Mouse (Mus musculus) forebrain, embryonic 13.5 days (tissue): ENCODE results near the gene Ift140. TPM values are rescaled to one million over a fixed set of nuclear protein-coding genes. Genes with fewer than 3 reads are reported as not detected.
"Not testable (repeated sequence)": the region's sequence is repeated elsewhere in the genome, so short reads cannot be mapped to it uniquely, and the experiment has no call there.

Experiments used
- ATAC-seq: fragments of 200-750 bp; cut with Nextera tagmentation; 2 replicates; pipeline ENCODE4 v1.8.0; 2017
- H3K27ac ChIP-seq: fragments of 300-500 bp; sonication (generic); 2 replicates; pipeline ENCODE4 v1.5.1; 2015; ENCODE audit warnings: inconsistent platforms, mild to moderate bottlenecking, moderate library complexity
- H3K27me3 ChIP-seq: fragments of 300-500 bp; sonication (generic); 2 replicates; pipeline ENCODE4 v1.6.1; 2015; ENCODE audit warnings: mild to moderate bottlenecking, inconsistent platforms
- H3K36me3 ChIP-seq: fragments of 300-500 bp; sonication (generic); 2 replicates; pipeline ENCODE4 v1.6.1; 2015; ENCODE audit warnings: mild to moderate bottlenecking, inconsistent platforms; ENCODE audit not compliant: poor library complexity, severe bottlenecking
- H3K4me1 ChIP-seq: fragments of 300-500 bp; sonication (generic); 2 replicates; pipeline ENCODE4 v1.6.1; 2015; ENCODE audit warnings: inconsistent platforms
- H3K4me2 ChIP-seq: fragments of 300-500 bp; sonication (generic); 2 replicates; pipeline ENCODE4 v1.6.1; 2015; ENCODE audit warnings: inconsistent platforms, mild to moderate bottlenecking, moderate library complexity
- H3K4me3 ChIP-seq: fragments of 300-500 bp; sonication (generic); 2 replicates; pipeline ENCODE4 v1.5.1; 2015; ENCODE audit warnings: mild to moderate bottlenecking, inconsistent platforms
- H3K9ac ChIP-seq: fragments of 300-500 bp; sonication (generic); 2 replicates; pipeline ENCODE4 v1.6.1; 2015; ENCODE audit warnings: mild to moderate bottlenecking, inconsistent platforms
- H3K9me3 ChIP-seq: fragments of 300-500 bp; sonication (generic); replicated peaks from 2 replicates; pipeline ENCODE4 v1.6.1; 2016; ENCODE audit warnings: inconsistent platforms
- WGBS: fragments of 180-500 bp; shearing (Covaris S2); methylation state at CpG from one replicate; pipeline ENCODE4 v1.1.7; 2015; 5-methylcytosine and 5-hydroxymethylcytosine counted together
- polyA plus RNA-seq: library from polyadenylated mRNA; unstranded; fragments of >200 nt; fragmentation: Nextera tagmentation; extraction: Ambion mirVana; gene quantifications from 2 replicates; pipeline ENCODE4 v1.2.1, GENCODE M21; 2015

The Ift140 gene
- polyA plus RNA-seq, 1 experiment from 2014 or later = 18.6 TPM

DNA sequence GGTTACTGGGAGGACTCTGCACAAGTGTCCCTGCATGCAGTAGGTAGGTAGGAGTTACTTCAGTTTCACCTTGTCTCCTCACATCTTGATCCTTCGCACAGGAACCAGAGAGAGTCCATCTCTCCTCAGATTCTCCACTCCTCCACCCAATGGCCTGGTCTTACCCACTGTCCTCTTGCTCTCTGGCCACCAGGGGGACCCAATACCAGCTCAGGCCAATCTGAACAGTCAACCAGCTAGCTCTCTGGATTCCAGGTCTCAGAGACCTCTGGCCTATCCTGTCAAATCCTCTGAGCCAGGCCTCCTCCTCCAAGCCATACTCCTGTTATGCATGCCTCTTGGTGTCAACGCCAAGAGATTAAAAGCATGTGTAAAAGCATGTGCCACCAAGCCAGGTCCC lies 93.7 kb downstream of the Ift140 start:
- peaks cover 88% of the 10 kb centered on the region for H3K36me3 ChIP-seq
- H3K9me3 ChIP-seq = no peaks in the 10 kb centered on the region
- no peaks in the 10 kb centered on the region for H3K27me3 ChIP-seq
- no peak overlapping the region for H3K9ac ChIP-seq
- ATAC-seq = no peak
- no peak overlapping the region for H3K27ac ChIP-seq
- peaks cover 6% of the 10 kb centered on the region for H3K4me1 ChIP-seq
- H3K4me3 ChIP-seq = no peak overlapping the region
- H3K4me2 ChIP-seq = no peak overlapping the region
- WGBS = 77% methylated on average over 2 of the region's 2 CpGs

DNA sequence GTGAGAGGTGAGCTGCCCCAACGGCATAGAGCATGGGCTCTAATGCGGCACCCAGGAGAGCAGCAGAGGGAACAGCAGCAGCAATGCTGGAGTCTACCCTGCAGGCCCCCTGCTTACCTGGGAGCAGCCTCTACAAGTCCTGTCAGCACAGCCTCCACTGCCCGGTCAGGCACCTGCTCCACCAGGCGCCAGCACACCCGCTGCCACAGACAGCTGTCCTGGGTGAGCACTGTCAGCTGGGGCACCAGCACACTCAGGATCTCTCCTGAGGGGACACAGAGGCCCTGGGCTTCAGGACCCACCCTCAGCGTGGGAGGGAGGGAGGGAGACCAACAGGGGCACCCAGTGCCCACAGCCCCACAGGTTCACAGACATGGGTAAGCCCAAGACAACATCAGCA lies 94.7 kb downstream of the Ift140 start:
- no peaks in the 10 kb centered on the region for H3K9me3 ChIP-seq
- H3K36me3 ChIP-seq = peaks cover 78% of the 10 kb centered on the region
- no peak overlapping the region for H3K4me3 ChIP-seq
- 98% methylated on average over 6 of the region's 6 CpGs for WGBS
- ATAC-seq = no peak
- no peak overlapping the region for H3K4me2 ChIP-seq
- no peak overlapping the region for H3K27ac ChIP-seq
- H3K9ac ChIP-seq = no peak overlapping the region
- H3K27me3 ChIP-seq = no peaks in the 10 kb centered on the region
- H3K4me1 ChIP-seq = peaks cover 13% of the 10 kb centered on the region

GRCm38 (mm10) chr17:25111220-25111619 lies 95.3 kb downstream of the Ift140 start:
- H3K4me2 ChIP-seq = no peak overlapping the region
- peaks cover 16% of the 10 kb centered on the region for H3K4me1 ChIP-seq
- no peak overlapping the region for H3K4me3 ChIP-seq
- 0 out of 2 replicates have a peak overlapping the region, but pooled peaks have one; percentile 21 for H3K9ac ChIP-seq
- WGBS = 92% methylated on average over 5 of the region's 5 CpGs
- no peaks in the 10 kb centered on the region for H3K27me3 ChIP-seq
- H3K9me3 ChIP-seq = no peaks in the 10 kb centered on the region
- no peak for ATAC-seq
- no peak overlapping the region for H3K27ac ChIP-seq
- H3K36me3 ChIP-seq = peaks cover 71% of the 10 kb centered on the region

- Histone ChIP-seq H3K4me1 (peaks cover 18% of the 10 kb centered on the region), H3K9me3 (no peaks in the 10 kb centered on the region), H3K9ac (0 out of 2 replicates have a peak overlapping the region, but pooled peaks have one; percentile 21), H3K4me2 (no peak overlapping the region), H3K27me3 (no peaks in the 10 kb centered on the region), H3K36me3 (peaks cover 65% of the 10 kb centered on the region), H3K27ac (no peak overlapping the region), H3K4me3 (no peak overlapping the region)
- WGBS = 86% methylated on average over 8 of the region's 8 CpGs
- no peak; the same call in 1 of the 2 replicates for ATAC-seq
These were observed 96.0 kb downstream of the Ift140 start for GRCm38 (mm10) chr17:25111739-25112422.

GRCm38 (mm10) chr17:25112423-25112810 lies 96.5 kb downstream of the Ift140 start:
- Histone ChIP-seq H3K36me3 (peaks cover 59% of the 10 kb centered on the region), H3K9me3 (no peaks in the 10 kb centered on the region), H3K4me3 (no peak overlapping the region), H3K4me2 (no peak overlapping the region), H3K27ac (no peak overlapping the region), H3K27me3 (no peaks in the 10 kb centered on the region; the same call in 1 of the 2 replicates), H3K9ac (no peak overlapping the region), H3K4me1 (peaks cover 18% of the 10 kb centered on the region)
- ATAC-seq = no peak
- WGBS = 84% methylated on average over 3 of the region's 3 CpGs

GRCm38 (mm10) chr17:25114908-25115645 lies 99.2 kb downstream of the Ift140 start:
- 13% methylated on average over 23 of the region's 23 CpGs for WGBS

GRCm38 (mm10) chr17:25115664-25116432 lies 100.0 kb downstream of the Ift140 start, which contains the start of gene Telo2:
Gene Telo2, minus strand, starts transcription at chr17:25115967.
- Histone ChIP-seq H3K27ac (peak within 1 kb of the TSS; percentile 89), H3K4me3 (peak within 1 kb of the TSS; percentile 58), H3K9ac (peak within 1 kb of the TSS; percentile 76), H3K36me3 (peaks cover 27% of the 10 kb centered on the region), H3K4me1 (peaks cover 18% of the 10 kb centered on the region), H3K9me3 (no peaks in the 10 kb centered on the region), H3K27me3 (peaks cover 4% of the 10 kb centered on the region), H3K4me2 (peak within 1 kb of the TSS; percentile 97)
- ATAC-seq = peak; percentile 94
- WGBS = 4% methylated on average over 40 of the region's 40 CpGs

More at GRCm38 (mm10) chr17:25114908-25115645, 99.2 kb downstream of the Ift140 start:
- no peak for ATAC-seq
- peaks cover 35% of the 10 kb centered on the region for H3K36me3 ChIP-seq
- H3K27ac ChIP-seq = peak overlapping the region; percentile 89
- no peaks in the 10 kb centered on the region for H3K9me3 ChIP-seq
- peak overlapping the region; percentile 76 for H3K9ac ChIP-seq
- H3K4me1 ChIP-seq = peaks cover 18% of the 10 kb centered on the region
- peaks cover 4% of the 10 kb centered on the region for H3K27me3 ChIP-seq
- peak overlapping the region; percentile 58 for H3K4me3 ChIP-seq
- H3K4me2 ChIP-seq = peak overlapping the region; percentile 97

DNA sequence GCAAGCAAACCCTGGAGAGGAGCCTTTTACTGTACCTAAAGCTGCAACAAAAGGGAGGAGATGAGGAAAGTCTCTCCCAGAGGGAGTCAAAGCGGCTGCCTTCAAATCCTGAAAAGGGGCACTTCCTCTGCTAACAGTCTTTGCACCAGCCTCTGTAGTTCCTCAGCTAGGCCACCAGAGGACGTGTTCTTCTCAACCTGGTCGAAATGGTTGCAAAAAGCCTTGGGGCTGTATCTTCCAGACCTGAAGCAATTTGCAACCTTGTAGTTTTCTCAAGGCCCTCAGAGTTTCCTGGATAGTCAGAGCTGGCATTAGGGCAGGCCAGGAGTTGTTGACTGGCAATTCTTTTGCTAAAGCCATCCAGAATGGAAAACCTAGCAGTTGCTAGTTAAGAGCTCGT lies 101.4 kb downstream of the Ift140 start:
- peak overlapping the region; percentile 7; the same call in 1 of the 2 replicates for H3K4me2 ChIP-seq
- 34% methylated on average over 4 of the region's 4 CpGs for WGBS
- H3K9ac ChIP-seq = no peak overlapping the region
- no peak overlapping the region for H3K4me3 ChIP-seq
- H3K27me3 ChIP-seq = peaks cover 7% of the 10 kb centered on the region
- H3K9me3 ChIP-seq = no peaks in the 10 kb centered on the region
- peaks cover 15% of the 10 kb centered on the region for H3K36me3 ChIP-seq
- H3K27ac ChIP-seq = no peak overlapping the region
- peaks cover 14% of the 10 kb centered on the region for H3K4me1 ChIP-seq
- no peak for ATAC-seq

- Histone ChIP-seq H3K4me1 (peaks cover 5% of the 10 kb centered on the region), H3K4me2 (no peak within 1 kb of the TSS), H3K27me3 (peaks cover 13% of the 10 kb centered on the region), H3K27ac (no peak within 1 kb of the TSS), H3K9ac (no peak within 1 kb of the TSS), H3K36me3 (no peaks in the 10 kb centered on the region), H3K9me3 (no peaks in the 10 kb centered on the region), H3K4me3 (no peak within 1 kb of the TSS)
- 44% methylated on average over 3 of the region's 3 CpGs for WGBS
- ATAC-seq = no peak
These were observed 104.5 kb downstream of the Ift140 start, which contains the start of gene Ptx4 for GRCm38 (mm10) chr17:25120406-25120805. Gene Ptx4, plus strand, starts transcription at chr17:25120760.

DNA sequence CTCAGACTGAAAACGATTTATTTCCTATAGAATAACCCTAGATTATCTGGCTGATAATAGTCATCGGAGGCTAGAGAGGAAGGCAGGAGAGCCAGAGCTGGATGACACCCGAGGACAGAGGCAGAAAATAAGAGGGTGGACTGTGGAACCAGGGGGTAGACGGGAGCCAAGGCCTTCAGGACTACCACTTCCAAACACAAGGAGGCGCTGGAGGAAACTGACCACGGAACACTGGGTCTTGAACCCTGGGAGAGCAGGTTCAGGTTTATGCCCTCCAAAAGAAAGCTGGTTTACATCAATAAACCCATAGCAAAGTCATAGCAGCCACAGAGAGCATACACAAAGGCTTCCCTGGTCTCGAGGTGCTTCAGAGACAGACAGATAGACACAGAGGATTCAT lies 108.1 kb downstream of the Ift140 start:
- peaks cover 11% of the 10 kb centered on the region for H3K27me3 ChIP-seq
- H3K9me3 ChIP-seq = no peaks in the 10 kb centered on the region
- H3K4me3 ChIP-seq = no peak overlapping the region
- no peaks in the 10 kb centered on the region for H3K4me1 ChIP-seq
- no peak overlapping the region for H3K9ac ChIP-seq
- 29% methylated on average over 7 of the region's 7 CpGs for WGBS
- H3K36me3 ChIP-seq = no peaks in the 10 kb centered on the region
- no peak overlapping the region for H3K4me2 ChIP-seq
- ATAC-seq = no peak
- H3K27ac ChIP-seq = no peak overlapping the region

DNA sequence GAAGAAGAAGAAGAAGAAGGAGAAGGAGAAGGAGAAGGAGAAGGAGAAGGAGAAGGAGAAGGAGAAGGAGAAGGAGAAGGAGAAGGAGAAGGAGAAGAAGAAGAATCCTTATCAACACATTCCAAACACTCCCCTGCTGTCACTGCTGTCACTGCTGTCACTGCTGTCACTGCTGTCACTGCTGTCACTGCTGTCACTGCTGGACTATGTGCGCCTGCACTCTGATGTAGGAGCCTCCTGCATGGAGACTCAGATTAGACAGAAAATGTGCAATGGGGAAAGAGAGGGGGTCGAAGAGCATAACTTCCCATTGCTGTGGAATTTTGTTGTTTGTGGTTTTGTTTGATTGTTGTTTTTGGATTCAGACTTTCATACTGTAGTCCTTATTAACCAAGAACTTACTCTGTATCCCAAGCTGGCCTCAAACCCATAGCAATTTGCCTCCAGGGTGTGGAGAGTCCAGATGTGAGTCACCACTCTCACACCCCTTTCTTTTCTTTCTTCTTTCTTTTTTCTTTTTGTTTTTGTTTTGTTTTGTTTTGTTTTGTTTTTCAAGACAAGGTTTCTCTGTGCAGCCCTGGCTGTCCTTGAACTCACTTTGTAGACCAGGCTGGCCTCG lies 109.7 kb downstream of the Ift140 start:
- H3K4me2 ChIP-seq, H3K9ac ChIP-seq, H3K27ac ChIP-seq, ATAC-seq, H3K27me3 ChIP-seq, H3K4me1 ChIP-seq, H3K9me3 ChIP-seq, H3K36me3 ChIP-seq, H3K4me3 ChIP-seq: not testable (repeated sequence)
- WGBS = 75% methylated on average over 3 of the region's 3 CpGs
